Mouse (Mus musculus) heart, postnatal 10 days (tissue): Measurements from ENCODE around the gene Zbtb20. TPM values are rescaled to one million over a fixed set of nuclear protein-coding genes. Genes with fewer than 3 reads are reported as not detected.

ENCODE experiments used
- DNase-seq, 2 experiments: peaks; one replicate each; pipeline ENCODE4 v3.0.0; 2021
- intact Hi-C: fragments of 180-260 bp; cut with DNase I; formaldehyde crosslinking; loops from one replicate; pipeline ENCODE4 v1.15.1; 2025
- total RNA-seq, 2 experiments: library from RNA; stranded (reverse); gene quantifications; 2 replicates each; pipeline ENCODE4 v1.2.3; 2021

Zbtb20 gene
- total RNA-seq = 100 to 1,000 TPM; 149 to 160 TPM

DNA sequence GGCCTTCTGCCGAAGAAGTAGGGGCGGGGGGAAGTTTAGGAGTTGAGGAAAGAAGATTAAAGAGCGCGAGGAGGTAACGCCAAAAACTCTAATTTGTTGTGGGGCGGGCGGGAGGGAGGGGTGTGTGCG lies at the start of gene Zbtb20:
TSS of gene Zbtb20 (plus strand) at position 30 of the 129 bp plus-strand sequence.
- intact Hi-C loops = no loop called here
- DNase-seq = no peak

DNA sequence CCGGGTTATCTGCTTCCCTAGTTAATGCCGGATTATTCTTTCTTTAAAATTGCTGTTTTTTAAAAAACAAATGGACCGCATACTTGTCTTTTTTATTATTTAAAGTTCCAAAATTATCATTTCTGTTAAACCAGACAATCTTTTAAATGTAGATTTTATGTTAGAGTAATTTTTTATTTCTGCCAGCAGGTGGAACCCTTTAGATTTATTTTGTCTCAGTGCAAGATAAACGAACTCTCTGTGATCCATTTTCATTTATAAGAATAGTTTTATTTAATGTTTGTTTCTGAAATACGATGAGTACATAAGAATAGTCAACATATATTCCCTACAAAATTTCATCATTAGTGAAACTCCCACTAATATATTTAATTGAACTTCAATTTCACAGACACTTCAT lies 39.7 kb upstream of the Zbtb20 start:
- intact Hi-C loops = loop anchor here (1.0 to 10.0 kb wide), 5 partner anchors 36 to 966 kb away; no protein-coding TSS in a partner anchor
- DNase-seq = no peak

DNA sequence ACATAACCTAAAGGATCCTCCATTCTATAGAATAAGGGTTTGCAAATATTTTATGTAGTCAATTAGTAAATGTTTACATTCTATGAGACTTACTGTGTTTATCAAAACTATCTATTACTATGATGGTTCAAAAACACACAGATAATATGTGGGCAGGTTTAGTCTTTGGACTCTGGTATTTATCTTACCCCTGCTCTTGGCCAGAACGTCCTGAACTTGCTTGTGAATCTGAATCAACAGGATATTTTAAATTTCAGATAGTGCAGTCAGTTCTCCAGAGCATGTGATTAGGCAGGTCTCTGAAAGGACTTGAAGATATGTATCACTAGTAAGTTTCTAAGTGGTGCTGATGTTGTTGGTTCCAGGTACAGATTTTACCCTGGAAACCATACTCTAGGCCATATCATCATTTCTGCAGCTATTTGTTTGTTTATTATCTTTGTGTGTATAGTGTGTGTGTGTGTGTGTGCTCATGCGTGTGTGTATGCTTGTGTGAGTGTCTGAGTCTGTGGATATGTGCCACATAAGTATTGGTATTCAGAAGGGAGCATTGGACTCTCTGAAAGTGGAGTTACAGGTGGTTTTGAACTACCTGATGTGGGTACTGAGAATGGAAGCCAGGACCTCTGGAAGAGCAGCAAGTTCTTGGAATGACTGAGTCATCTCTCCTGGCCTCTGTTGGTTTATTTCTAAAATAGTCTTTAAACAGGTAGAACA lies 39.1 kb upstream of the Zbtb20 start:
- intact Hi-C loops = loop anchor here (1.0 to 10.0 kb wide), 5 partner anchors 36 to 966 kb away; no protein-coding TSS in a partner anchor

DNA sequence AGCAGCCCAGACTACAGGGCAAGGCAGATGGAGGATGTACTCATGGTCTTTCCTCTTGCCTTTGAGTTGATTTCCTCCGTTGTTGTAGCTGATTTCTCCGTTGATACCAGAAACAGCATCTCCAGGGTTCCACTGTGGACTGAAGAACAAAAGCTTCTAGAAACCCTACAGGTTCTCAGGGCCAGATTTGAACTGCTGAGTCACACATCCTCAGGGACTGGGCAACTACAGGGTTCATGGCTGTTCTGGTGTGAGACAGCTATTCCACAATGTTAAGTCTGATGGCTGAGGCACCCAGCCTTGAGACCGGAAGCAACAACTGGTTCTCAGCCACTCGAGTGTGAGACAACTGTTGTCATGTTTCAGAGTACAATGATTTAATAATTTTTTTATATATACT lies 37.5 kb upstream of the Zbtb20 start:
- intact Hi-C loops = loop anchor here (5.0 to 10.0 kb wide), 4 partner anchors 34 to 964 kb away; no protein-coding TSS in a partner anchor
- DNase-seq = no peak

More for the DNA sequence above, 39.1 kb upstream of the Zbtb20 start:
- no peak for DNase-seq

DNA sequence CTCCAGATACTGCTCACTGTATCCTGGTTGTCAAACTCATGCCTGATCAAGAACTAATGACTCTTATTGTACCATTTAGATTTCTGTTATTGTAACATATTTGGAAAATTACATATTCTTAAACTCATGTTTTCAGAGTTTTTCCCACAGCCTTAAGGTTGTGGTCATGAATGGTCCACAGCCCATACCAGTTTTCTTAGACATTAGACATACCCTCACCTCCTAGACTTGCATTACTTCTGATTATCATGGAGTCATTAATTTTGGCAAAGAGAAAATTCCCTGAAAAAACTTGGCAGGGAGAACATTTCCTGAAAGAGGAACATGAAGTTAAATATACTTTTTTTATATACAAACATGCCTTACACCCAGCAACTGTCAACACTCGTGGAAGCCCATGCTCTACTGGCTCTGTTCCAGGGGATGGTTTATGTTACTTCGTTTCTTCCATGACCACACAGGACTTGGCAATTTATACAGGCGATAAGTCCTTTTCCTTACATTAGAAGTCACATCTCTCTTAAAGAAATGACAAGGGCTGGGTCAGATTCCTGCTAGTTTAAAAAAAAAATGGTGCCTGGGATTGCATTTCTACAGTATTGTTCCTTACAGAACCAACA lies 18.0 kb upstream of the Zbtb20 start:
- no peak for DNase-seq
- intact Hi-C loops = no loop called here

DNA sequence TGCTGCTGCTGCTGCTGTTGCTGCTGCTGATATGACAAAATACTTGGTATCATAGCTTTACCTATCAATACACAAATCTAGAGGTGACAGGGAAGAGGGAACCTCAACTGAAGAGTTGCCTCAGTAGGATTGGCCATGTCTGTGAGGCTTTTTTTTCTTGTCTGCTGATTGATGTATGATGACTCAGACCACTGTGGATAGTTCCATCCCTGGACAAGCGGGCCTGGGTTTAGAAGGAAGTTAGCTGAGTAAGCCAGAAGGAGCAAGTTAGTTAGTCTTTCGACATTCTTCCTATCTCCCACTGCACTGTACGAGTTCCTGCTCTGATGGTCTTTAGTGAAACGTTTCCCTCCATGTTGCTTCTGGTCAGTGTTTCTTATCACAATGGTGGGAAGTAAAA lies 16.4 kb upstream of the Zbtb20 start:
- DNase-seq = no peak
- intact Hi-C loops = no loop called here

DNA sequence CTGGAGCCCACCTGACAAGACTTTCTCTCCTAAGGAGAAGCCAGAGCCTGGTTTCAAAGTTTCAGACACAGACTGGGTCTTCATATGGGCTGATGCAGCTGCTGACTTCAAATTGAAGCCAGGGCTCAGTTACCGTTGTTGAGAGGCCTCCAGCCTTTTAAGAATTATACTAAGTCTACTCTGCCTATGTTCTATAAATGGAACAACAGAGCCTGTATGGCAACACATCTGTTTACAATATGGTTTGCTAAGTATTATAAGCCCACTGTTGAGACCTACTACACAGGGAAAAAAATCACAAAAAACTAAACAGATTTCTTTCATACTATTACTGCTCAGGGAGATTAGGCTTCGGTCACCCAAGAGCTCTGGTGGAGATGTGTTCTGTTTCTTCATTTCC lies 12.4 kb upstream of the Zbtb20 start:
- intact Hi-C loops = no loop called here
- no peak for DNase-seq

DNA sequence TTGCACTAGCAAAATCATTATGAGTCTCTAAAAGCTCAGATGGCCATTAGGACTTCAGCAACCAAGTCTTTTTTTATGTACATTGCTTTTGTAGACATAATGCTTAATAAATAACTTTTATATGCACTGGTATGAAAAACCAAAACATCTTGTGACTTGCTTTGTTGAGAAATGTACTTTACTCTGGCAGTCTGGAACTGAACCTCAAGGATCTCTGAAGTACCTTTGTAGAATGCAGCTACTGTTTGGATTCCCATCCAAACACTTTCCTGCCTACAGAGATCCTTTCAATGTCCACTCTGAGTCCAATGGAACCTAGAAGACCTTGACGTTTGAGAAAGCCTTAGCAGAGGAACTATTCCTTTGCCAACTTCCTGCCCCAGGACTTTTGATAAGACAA lies 9.6 kb upstream of the Zbtb20 start:
- no peak for DNase-seq
- intact Hi-C loops = no loop called here

DNA sequence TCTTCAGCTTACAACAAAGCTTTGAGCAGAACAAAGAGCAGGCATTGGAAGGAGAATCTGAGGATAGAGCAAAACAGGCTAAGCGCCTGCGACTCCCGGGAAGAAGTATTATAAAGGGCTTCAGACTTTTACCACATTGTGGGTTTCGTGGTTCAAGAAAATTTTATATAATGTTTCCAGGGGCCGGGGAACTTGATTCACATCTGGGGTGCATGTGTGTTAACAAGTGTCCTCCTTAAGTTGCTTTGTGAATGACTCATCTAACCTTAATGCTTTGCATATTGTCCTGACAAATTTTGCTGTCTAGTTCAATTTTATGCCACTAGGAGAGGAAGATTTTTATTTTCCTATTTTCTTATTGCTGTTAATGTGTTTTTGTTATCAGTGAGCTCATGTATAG lies 3.6 kb upstream of the Zbtb20 start:
- intact Hi-C loops = loop anchor here (5.0 kb wide), 1 partner anchor 35 kb away; no protein-coding TSS in a partner anchor
- no peak for DNase-seq

DNA sequence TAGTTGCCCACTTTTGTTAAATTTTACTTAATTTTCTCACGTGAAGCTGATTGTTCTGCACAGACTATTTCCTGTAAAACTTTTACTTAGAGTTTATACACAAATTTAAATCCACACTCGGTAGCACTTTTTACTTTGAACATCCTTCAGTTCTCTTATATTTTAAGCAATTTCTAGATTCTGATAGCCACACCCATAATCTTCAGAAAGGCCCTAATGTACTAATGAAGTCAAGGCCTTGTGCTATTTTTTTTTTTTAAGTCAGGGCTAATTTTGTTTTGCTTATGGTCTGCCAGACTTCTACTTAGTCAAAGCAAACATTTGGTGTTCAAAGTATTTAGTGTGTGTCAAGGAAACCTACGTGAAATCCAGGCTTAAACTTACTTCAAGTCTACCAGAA lies 1.7 kb upstream of the Zbtb20 start:
- DNase-seq = no peak
- intact Hi-C loops = loop anchor here (5.0 kb wide), 1 partner anchor 37 kb away; no protein-coding TSS in a partner anchor

DNA sequence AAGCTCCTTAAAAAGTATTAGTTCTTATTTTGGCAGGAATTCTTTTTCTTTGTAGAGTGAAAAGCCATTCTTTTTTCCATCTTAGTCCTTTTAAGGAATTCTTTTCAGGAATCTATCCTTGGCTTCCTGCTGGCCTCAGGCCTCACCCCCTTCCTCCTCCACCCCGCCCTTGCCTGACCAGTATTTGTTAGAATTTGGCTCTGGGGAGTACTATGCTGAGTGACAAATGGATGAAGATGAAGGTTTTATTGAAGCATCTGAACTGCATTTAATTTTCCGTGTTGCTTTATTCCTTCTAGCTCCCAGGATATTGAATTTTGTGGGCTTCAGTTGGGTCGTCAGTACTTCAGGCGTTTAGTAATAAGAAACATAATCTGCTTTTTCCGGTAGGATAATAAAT lies 1.2 kb upstream of the Zbtb20 start:
- DNase-seq = peak; percentile 68 to 73
- intact Hi-C loops = loop anchor here (5.0 kb wide), 1 partner anchor 37 kb away; no protein-coding TSS in a partner anchor

DNA sequence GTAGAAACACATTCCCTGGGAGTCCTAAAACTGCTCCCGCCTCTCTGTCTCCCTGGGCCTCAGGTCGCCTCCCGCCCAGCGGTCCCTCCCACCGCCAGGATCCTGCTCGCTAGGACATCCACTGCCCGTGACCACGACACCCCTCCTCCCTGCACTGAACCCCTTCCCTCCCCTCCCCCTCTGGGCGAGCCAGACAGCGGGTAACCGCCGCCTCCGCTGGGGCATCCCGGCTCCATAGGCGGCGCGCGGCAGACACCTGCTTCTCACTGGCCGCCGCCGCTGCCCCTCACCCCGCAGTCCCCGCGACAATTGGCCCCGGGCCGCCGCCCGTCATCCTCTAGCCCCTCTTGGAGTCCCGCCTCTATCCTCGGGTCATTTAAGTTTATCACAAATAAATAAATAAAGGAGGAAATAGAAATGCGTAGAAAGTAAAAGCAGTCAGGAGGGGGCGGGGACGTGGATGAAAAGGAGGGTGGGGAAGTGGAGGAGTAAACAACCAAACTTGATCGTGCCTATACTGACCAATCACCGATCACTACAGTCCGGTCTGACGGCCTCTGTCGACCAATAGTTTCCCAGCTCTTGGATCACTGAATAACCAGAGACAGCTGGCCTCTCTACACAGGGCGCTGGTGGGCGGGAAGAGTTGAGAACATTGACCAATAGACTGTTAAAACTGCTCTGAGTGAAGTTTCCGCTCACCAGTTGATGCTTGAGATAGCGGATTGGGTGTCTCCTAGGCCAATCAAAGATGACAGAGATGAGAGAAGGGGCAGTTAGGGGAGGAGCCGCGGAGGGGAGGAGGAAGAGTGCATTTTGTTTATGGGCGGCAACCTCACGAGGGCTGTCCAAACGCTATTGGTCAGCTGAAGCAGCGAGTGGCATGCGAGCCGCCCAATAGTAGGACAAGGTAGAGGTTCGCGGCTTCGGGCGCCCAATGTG lies 500 bp upstream of the Zbtb20 start:
- intact Hi-C loops = loop anchor here (5.0 kb wide), 1 partner anchor 38 kb away; no protein-coding TSS in a partner anchor
- DNase-seq = peak; percentile 99 to 100

DNA sequence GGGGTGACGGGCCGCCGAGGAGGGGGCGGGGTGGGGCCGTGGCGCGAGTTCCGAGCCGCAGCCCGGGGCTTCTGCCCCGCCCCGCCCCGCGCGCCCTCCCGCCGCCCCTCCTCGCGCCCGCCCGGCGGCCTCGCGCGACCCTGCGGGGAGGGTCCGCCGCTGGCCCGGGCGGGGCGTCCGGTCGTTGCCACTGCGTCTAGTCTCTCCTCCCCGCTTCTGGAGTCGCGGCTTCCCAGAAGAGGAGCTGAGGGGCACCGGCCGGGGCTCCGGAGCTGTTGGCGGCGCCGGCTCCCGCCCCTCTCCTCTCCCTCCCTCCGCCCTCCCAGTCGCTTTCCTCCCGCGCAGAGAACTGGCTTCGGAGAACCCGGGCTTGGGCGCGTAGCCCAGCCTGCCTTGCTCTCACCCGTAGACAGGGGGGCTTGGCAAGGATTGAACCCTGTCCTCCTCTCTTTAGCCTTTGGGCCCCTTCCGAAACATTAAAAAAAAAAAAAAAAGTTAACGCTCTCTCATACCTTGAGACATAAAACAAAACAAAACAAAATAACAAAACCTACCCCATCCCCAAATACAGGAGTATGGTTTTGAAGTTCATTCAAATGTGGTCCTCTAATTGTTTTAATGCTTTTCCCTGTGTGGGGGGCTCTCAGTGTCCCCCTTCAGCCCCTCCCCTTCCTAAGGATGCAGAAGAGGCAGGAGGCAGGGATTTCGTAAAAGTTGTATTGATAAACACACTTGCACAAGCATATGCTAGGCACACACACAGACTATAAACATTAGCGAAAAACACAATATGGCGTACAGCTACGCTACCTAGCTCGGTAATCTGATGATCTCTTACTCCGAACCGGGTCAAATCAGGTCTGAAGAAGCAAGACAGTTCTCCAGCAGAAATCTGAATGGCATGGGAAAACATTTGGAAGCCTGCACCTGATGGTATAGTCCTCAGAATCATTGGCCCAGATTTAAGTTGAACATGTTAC lies 630 bp downstream of the Zbtb20 start:
- intact Hi-C loops = loop anchor here (1.0 kb wide), 1 partner anchor 31 kb away; no protein-coding TSS in a partner anchor
- DNase-seq = peak; percentile 82 to 87

DNA sequence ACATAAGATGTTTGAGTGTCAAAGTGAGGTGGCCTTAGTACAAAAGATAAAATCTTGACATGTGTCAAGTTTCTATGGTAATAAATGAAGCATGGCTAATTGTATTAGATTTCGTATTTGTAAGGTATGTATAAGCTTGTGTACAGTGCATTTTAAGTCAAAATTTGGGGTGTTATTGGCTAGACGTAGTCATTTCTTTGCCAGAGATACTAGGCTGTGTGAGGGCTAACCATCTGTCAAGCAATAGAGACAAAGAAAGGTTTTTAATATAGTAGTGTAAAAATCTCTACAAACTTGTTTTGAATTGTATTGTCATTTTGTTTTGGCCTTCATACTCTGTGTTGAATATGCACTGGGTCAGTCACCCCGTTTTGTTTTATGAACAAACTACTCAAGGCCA lies 4.4 kb downstream of the Zbtb20 start:
- no peak for DNase-seq
- intact Hi-C loops = no loop called here

DNA sequence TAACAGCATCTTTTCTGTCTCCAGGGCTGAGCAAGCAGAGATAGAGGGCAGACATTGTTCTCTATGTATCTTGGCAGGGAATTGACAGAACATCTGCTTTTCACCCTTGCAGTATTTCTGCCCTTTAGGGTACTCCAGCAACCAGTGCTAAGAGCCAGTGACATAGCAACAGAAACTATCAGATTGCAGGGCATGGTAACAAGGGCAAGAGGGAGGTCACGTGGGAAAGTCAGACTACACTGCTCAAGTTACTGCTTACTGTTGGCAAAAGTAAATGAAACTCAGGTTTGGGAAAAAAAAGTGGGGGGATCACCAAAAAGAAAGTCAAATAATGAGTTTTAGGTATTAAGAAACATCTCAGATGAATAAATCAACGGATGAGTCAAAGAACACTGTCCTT lies 9.9 kb downstream of the Zbtb20 start:
- no peak for DNase-seq
- intact Hi-C loops = no loop called here

DNA sequence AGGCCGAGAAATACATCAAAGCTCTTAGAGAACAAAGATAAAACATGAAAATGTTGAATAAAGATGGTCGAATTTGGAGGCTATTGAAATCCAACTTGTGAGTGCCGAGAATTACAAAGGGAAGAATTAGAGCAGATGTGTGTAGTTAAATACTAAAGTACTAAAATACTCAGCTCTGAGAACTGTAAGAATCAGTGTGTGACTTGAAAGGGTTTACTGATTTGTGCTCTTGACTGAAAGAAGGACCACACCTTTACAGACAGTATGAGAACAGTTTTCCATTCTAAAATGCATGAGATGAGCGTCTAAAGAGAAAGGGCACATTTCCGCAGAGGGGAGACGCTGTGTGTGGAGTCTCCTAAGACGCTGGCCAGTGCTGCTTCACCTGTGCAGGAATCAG lies 10.3 kb downstream of the Zbtb20 start:
- intact Hi-C loops = no loop called here
- DNase-seq = no peak

DNA sequence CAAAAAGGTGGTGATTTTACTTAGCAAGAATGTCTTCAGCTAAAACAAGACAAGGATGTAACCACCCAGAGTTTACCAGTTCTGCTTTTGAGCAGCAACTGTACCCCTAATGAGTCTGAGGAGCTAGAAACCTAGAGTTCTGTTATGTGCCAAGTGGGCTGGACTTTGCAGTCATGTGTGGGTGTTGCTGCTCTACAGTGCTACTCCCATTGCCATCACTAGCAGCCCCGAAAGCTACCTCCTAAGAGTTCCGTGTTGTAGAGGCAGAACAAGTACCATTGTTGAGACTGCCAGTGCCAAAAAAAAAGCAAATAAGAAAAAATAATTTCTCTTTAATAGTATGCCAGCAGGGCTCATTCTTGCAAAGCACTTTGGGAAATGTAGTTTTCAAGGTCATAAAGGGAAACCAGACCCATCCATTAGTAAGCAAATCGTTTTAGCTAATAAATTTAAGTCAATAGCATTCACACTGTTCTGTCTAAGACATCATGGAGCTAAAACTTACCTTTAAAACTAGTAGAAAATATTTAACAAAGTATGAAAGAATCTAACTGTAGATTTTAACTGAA lies 21.5 kb downstream of the Zbtb20 start:
- intact Hi-C loops = no loop called here
- peak in 1 of 2 experiments; percentile 24 for DNase-seq

DNA sequence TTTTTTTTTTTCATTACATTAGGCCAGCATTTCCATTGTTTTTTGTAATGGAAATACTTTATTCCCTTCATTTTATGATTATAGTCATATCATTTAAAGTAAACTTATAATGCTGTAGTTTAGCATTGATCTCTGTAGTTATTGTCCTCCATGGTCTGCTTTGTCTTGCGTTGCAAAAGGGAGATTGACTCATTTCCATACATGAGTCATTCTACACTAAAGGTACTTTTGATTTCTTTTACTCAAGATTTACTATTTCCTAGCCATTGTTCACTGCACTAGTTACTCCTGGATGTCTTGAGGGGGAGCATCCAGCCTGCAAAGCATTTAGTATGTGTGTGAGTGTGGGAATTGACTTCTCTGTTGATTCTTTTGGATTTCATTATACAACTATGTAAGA lies 24.6 kb downstream of the Zbtb20 start:
- intact Hi-C loops = no loop called here
- DNase-seq = no peak

DNA sequence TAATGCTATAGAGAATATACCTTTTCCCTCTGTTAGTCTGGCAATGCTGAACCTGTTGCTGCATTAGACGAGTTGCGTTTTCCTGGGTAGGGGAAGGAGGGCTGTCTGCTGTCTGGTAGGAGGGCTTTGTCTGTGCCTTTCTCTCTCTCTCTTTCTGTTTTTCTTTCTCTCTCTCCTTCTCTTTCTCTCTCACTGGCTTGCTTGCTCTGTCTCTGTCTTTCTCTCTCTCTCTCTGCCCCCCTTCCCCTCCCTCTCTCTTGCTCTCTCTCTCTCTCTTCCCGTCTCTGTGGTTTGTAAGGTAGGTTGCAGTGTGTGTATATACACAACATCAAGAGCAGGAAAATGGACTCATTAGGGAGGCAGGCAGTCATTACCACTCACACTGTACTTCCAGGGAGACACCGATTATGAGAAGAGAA lies 31.6 kb downstream of the Zbtb20 start:
- intact Hi-C loops = loop anchor here (1.0 kb wide), 1 partner anchor 31 kb away; no protein-coding TSS in a partner anchor

DNA sequence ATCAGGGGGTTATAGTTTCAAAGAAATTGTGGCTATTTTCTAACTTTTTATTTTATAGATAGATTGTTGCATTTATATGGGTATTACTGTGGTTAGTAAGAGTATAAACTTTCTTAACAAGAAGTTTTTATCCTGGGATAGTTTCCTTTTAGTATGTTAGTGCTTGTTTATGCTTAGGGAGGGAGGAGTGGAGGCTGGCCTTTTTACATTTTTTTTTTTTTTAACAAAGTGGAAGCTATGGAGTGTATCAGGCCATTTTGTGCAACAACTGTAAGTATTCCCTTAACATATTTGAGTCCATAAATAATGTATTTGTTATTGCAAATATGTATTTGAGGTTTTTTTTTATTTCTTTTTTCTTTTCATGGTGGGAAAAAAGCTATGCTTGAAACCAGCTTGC lies 32.7 kb downstream of the Zbtb20 start:
- no peak for DNase-seq
- intact Hi-C loops = no loop called here

More for the DNA sequence above, 31.6 kb downstream of the Zbtb20 start:
- peak; percentile 60 to 67 for DNase-seq
